ENCODE assay signal across 11 mouse cellular contexts in the genomic region with DNA sequence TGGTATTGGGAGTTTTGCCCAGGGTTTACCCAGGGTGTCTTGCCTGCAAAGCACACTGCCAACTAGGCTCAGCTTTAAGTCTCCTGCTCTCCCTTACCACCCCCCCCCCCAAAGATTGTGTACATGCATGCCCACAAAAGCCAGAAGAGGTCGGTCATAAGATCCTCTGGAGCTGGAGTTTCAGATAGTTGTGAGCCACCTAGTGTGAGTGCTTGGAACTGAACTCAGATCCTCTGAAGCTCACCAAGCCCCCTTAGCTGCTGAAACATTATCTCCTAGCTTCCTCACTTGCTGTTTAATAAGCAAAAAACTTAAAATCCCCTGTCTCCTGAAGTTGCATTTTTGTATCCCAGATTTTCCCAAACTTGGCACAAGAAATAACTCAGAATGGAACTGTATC. TPM values are rescaled to one million over a fixed set of nuclear protein-coding genes. Genes with fewer than 3 reads are reported as not detected.
DNase-seq lines count a peak whose midpoint lies in the region; ATAC-seq and TF ChIP-seq lines count a peak whose summit lies in the region.
"Had no signal": no experiment of that assay in that cellular context is flagged by ENCODE, and none has a peak within 500 bp of the region (broad histone marks: within the 10 kb centered on the region; RNA-seq: fewer than 3 reads in every experiment).

No protein-coding gene starts in this region.

- H3K9ac ChIP-seq in midbrain, embryonic 11.5 days (ENCODE audit: low read length) = no peak overlapping the region
- H3K9ac ChIP-seq in midbrain, embryonic 16.5 days (ENCODE audit: low read depth, low read length) = no peak overlapping the region
- H3K9ac ChIP-seq: heart, embryonic 12.5 days; stomach, embryonic 15.5 days had no signal

- no peaks in the 10 kb centered on the region for H3K27me3 ChIP-seq in midbrain, embryonic 11.5 days (ENCODE audit: control insufficient read depth, insufficient read depth, low read length)
- no peaks in the 10 kb centered on the region for H3K27me3 ChIP-seq in midbrain, embryonic 16.5 days (ENCODE audit: control insufficient read depth, insufficient read depth, low read depth, low read length)
- no peaks in the 10 kb centered on the region for H3K27me3 ChIP-seq in small intestine, adult 2 months (ENCODE audit: control insufficient read depth, insufficient read depth, low read length)
- H3K27me3 ChIP-seq: heart, embryonic 12.5 days; stomach, embryonic 15.5 days had no signal

- DNase-seq in cerebellum, postnatal 14 days = peak; percentile 38 to 54
- DNase-seq in cerebellum, adult 8-10 months = no peak
- peak; percentile 87 for DNase-seq in midbrain, embryonic 11.5 days (ENCODE audit: low spot score, missing footprints)
- no peak for DNase-seq in layer of hippocampus, adult 8-10 months (ENCODE audit: low spot score in 2 of 2)
- no peak for DNase-seq in left cerebral cortex, adult 8-10 months (ENCODE audit: low spot score in 2 of 2)

- H3K9me3 ChIP-seq in midbrain, embryonic 11.5 days (ENCODE audit: control insufficient read depth, low read length) = no peaks in the 10 kb centered on the region
- no peaks in the 10 kb centered on the region for H3K9me3 ChIP-seq in midbrain, embryonic 16.5 days (replicated peaks; ENCODE audit: control insufficient read depth, low read length, poor library complexity, severe bottlenecking)
- H3K9me3 ChIP-seq: heart, embryonic 12.5 days; stomach, embryonic 15.5 days had no signal

- no peak for TF ChIP-seq POLR2A in small intestine, adult 2 months (IDR thresholded peaks at IDR 0.05; ENCODE audit: low read depth, low read length)

- TF ChIP-seq CTCF in small intestine, adult 2 months (IDR thresholded peaks at IDR 0.05; ENCODE audit: extremely low read depth, insufficient read length, insufficient replicate concordance, low read depth, low read length) = peak; percentile 17; the same call in 1 of the 2 replicates

- H3K4me1 ChIP-seq in midbrain, embryonic 11.5 days (ENCODE audit: control insufficient read depth, insufficient read depth, low read length) = no peaks in the 10 kb centered on the region
- no peaks in the 10 kb centered on the region for H3K4me1 ChIP-seq in midbrain, embryonic 16.5 days (ENCODE audit: control insufficient read depth, insufficient read depth, low read length)
- no peaks in the 10 kb centered on the region for H3K4me1 ChIP-seq in small intestine, adult 2 months (ENCODE audit: control insufficient read depth, insufficient read depth, insufficient read length, low read length)
- H3K4me1 ChIP-seq: heart, embryonic 12.5 days; stomach, embryonic 15.5 days had no signal

- WGBS in midbrain, embryonic 11.5 days = 8% methylated on average over 1 of the region's 1 CpGs
- 8% methylated on average over 1 of the region's 1 CpGs for WGBS in midbrain, embryonic 16.5 days
- WGBS in small intestine, adult 2 months = 9% methylated on average over 1 of the region's 1 CpGs

- H3K4me3 ChIP-seq in midbrain, embryonic 11.5 days (ENCODE audit: low read depth, low read length) = no peak overlapping the region
- H3K4me3 ChIP-seq in midbrain, embryonic 16.5 days (ENCODE audit: low read depth, low read length) = no peak overlapping the region
- no peak overlapping the region for H3K4me3 ChIP-seq in small intestine, adult 2 months (ENCODE audit: low read depth, low read length)
- H3K4me3 ChIP-seq: heart, embryonic 12.5 days; stomach, embryonic 15.5 days had no signal

- no peaks in the 10 kb centered on the region for H3K36me3 ChIP-seq in midbrain, embryonic 11.5 days (ENCODE audit: control insufficient read depth, insufficient read depth, low read length)
- no peaks in the 10 kb centered on the region; the same call in 1 of the 2 replicates for H3K36me3 ChIP-seq in midbrain, embryonic 16.5 days (ENCODE audit: control insufficient read depth, insufficient read depth, low read length)
- H3K36me3 ChIP-seq in small intestine, adult 2 months (ENCODE audit: control insufficient read depth, insufficient read depth, low read length) = peaks cover 30% of the 10 kb centered on the region

- no peak overlapping the region for H3K27ac ChIP-seq in midbrain, embryonic 11.5 days (ENCODE audit: low read depth, low read length)
- no peak overlapping the region for H3K27ac ChIP-seq in midbrain, embryonic 16.5 days (ENCODE audit: low read length)
- H3K27ac ChIP-seq in small intestine, adult 2 months (ENCODE audit: insufficient read depth, low read depth, low read length) = no peak overlapping the region
- H3K27ac ChIP-seq: macrophage; stomach, embryonic 15.5 days had no signal

- no peak for ATAC-seq in midbrain, embryonic 11.5 days (ENCODE audit: low FRiP score)
- no peak for ATAC-seq in midbrain, embryonic 16.5 days
- peak; percentile 68 for ATAC-seq in erythroid progenitor cell, adult 5-6 weeks (replicated peaks; ENCODE audit: low FRiP score, poor library complexity, severe bottlenecking)

- no peak overlapping the region for H3K4me2 ChIP-seq in midbrain, embryonic 11.5 days
- H3K4me2 ChIP-seq in midbrain, embryonic 16.5 days (ENCODE audit: low read length) = no peak overlapping the region
- H3K4me2 ChIP-seq: heart, embryonic 12.5 days; stomach, embryonic 15.5 days had no signal

RNA-seq across cellular contexts. Expression of gene Plekhb1, which starts 24.6 kb away (rescaled TPM):
- polyA plus RNA-seq in midbrain, embryonic 11.5 days (2014; fragmentation: Nextera tagmentation; extraction: Ambion mirVana) = 3.6 and 4.3 TPM in 2 replicates
- 9.7 and 17.4 TPM in 2 replicates for polyA plus RNA-seq in midbrain, embryonic 16.5 days (2015; fragmentation: Nextera tagmentation; extraction: Ambion mirVana)
- total RNA-seq in erythroid progenitor cell, adult 5-6 weeks (2015; ENCODE audit: low replicate concordance) = not detected in 2 replicates
- total RNA-seq in erythroid progenitor cell, adult 5-6 weeks (2017; ENCODE audit: low replicate concordance) = 0.77 TPM in 1 of 2 replicates, not detected in the other
- 8.2 and 18.4 TPM in 2 replicates for polyA plus RNA-seq in small intestine, adult 2 months (2012; rRNA removed)
- total RNA-seq in layer of hippocampus, adult 8-10 months (2022) = 100 to 1,000 TPM; 257 to 305 (median 270) TPM
- total RNA-seq in left cerebral cortex, adult 8-10 months (2022) = 100 to 1,000 TPM; 265 to 312 (median 276) TPM
- polyA plus RNA-seq: macrophage had no signal

RNA-seq across cellular contexts. Expression of gene Mrpl48, which starts 29.6 kb away (rescaled TPM):
- polyA plus RNA-seq in midbrain, embryonic 11.5 days (2014; fragmentation: Nextera tagmentation; extraction: Ambion mirVana) = 62.9 and 70.2 TPM in 2 replicates
- polyA plus RNA-seq in midbrain, embryonic 16.5 days (2015; fragmentation: Nextera tagmentation; extraction: Ambion mirVana) = 89.4 and 94.0 TPM in 2 replicates
- 18.9 and 23.8 TPM in 2 replicates for total RNA-seq in erythroid progenitor cell, adult 5-6 weeks (2015; ENCODE audit: low replicate concordance)
- 8.5 and 19.1 TPM in 2 replicates for total RNA-seq in erythroid progenitor cell, adult 5-6 weeks (2017; ENCODE audit: low replicate concordance)
- 7.8 and 8.0 TPM in 2 replicates for polyA plus RNA-seq in small intestine, adult 2 months (2012; rRNA removed)
- total RNA-seq in layer of hippocampus, adult 8-10 months (2022) = 10 to 100 TPM; 65.1 to 69.0 (median 66.7) TPM
- total RNA-seq in left cerebral cortex, adult 8-10 months (2022) = 10 to 100 TPM; 70.6 to 83.2 (median 77.7) TPM

RNA-seq across cellular contexts. Expression of gene Rab6a, which starts 30.4 kb away (rescaled TPM):
- polyA plus RNA-seq in midbrain, embryonic 11.5 days (2014; fragmentation: Nextera tagmentation; extraction: Ambion mirVana) = 180 and 198 TPM in 2 replicates
- 286 and 294 TPM in 2 replicates for polyA plus RNA-seq in midbrain, embryonic 16.5 days (2015; fragmentation: Nextera tagmentation; extraction: Ambion mirVana)
- total RNA-seq in erythroid progenitor cell, adult 5-6 weeks (2015; ENCODE audit: low replicate concordance) = 93.0 and 120 TPM in 2 replicates
- total RNA-seq in erythroid progenitor cell, adult 5-6 weeks (2017; ENCODE audit: low replicate concordance) = 115 and 117 TPM in 2 replicates
- polyA plus RNA-seq in small intestine, adult 2 months (2012; rRNA removed) = 28.5 and 44.3 TPM in 2 replicates
- total RNA-seq in layer of hippocampus, adult 8-10 months (2022) = 100 to 1,000 TPM; 340 to 373 (median 364) TPM
- 100 to 1,000 TPM; 362 to 393 (median 380) TPM for total RNA-seq in left cerebral cortex, adult 8-10 months (2022)

Comparison
In these comparisons a context has a peak if more than half of its experiments do, and no peak if none do; other contexts are left out.
1. DNase-seq: peak in cerebellum, postnatal 14 days (2 of 2) and midbrain, embryonic 11.5 days (single experiment); none in cerebellum, adult 8-10 months (single experiment), layer of hippocampus, adult 8-10 months (0 of 2) and left cerebral cortex, adult 8-10 months (0 of 2).
2. RNA of gene Plekhb1, which starts 24.6 kb away (total RNA-seq): 265 to 312 TPM in left cerebral cortex, adult 8-10 months and 257 to 305 TPM in layer of hippocampus, adult 8-10 months; 0.77 TPM in erythroid progenitor cell, adult 5-6 weeks; every median in the first group is over 100 times any median in the second.